Mouse (Mus musculus) left cerebral cortex, adult 2 months (tissue): Measurements from ENCODE around the gene Arhgef10l. TPM values are rescaled to one million over a fixed set of nuclear protein-coding genes. Genes with fewer than 3 reads are reported as not detected.

Experiments used
- DNase-seq, 2 experiments: peaks; one replicate each; pipeline ENCODE4 v3.0.0; 2021 to 2022; ENCODE audit warnings: low spot score in 2 of 2, mixed read lengths in 1 of 2; ENCODE audit errors: extremely low spot score in 1 of 2
- H3K27ac ChIP-seq: fragments of 200-600 bp; 2 replicates; pipeline ENCODE4 v1.8.1; 2022
- H3K4me3 ChIP-seq: fragments of 200-600 bp; 2 replicates; pipeline ENCODE4 v1.8.1; 2022
- CTCF ChIP-seq: fragments of 200-600 bp; IDR thresholded peaks from 2 replicates; pipeline ENCODE4 v1.8.1; 2022; ENCODE audit warnings: antibody characterized with exemption, mild to moderate bottlenecking, moderate library complexity
- intact Hi-C: fragments of 180-260 bp; cut with DNase I; formaldehyde crosslinking; loops from one replicate; pipeline ENCODE4 v1.15.1; 2025
- total RNA-seq, 2 experiments: library from RNA; stranded (reverse); gene quantifications; 2 replicates each; pipeline ENCODE4 v1.2.3; 2021

Gene Arhgef10l
- total RNA-seq, 2 experiments from 2014 or later = 63.2 to 71.5 TPM

- peak overlapping the region; percentile 86 for H3K27ac ChIP-seq
- DNase-seq = peak; percentile 82 to 83
- H3K4me3 ChIP-seq = peak overlapping the region; percentile 74
- no peak for TF ChIP-seq CTCF
- intact Hi-C loops = no loop called here
Measured at GRCm38 (mm10) chr4:140702611-140703327, 37.0 kb upstream of the Arhgef10l start.

- no peak for TF ChIP-seq CTCF
- peak overlapping the region; percentile 74 for H3K4me3 ChIP-seq
- intact Hi-C loops = loop anchor here (1.0 kb wide), 1 partner anchor 12 kb away; no protein-coding TSS in a partner anchor
- peak overlapping the region; percentile 81 for H3K27ac ChIP-seq
- peak in 1 of 2 experiments; percentile 45 for DNase-seq
Measured at GRCm38 (mm10) chr4:140701716-140702561, 36.1 kb upstream of the Arhgef10l start.

GRCm38 (mm10) chr4:140701049-140701715, 35.4 kb upstream of the Arhgef10l start:
- peak; percentile 44 for TF ChIP-seq CTCF
- H3K27ac ChIP-seq = peak overlapping the region; percentile 94
- peak; percentile 82 to 85 for DNase-seq
- intact Hi-C loops = loop anchor here (1.0 kb wide), 1 partner anchor 13 kb away; no protein-coding TSS in a partner anchor
- peak overlapping the region; percentile 74 for H3K4me3 ChIP-seq

GRCm38 (mm10) chr4:140700269-140701018, 34.6 kb upstream of the Arhgef10l start, which contains the start of gene Rcc2:
Gene Rcc2, plus strand, starts transcription at chr4:140700541.
- TF ChIP-seq CTCF = no peak
- peak within 1 kb of the TSS; percentile 94 for H3K27ac ChIP-seq
- DNase-seq = no peak
- intact Hi-C loops = loop anchor here (1.0 kb wide), 1 partner anchor 14 kb away; no protein-coding TSS in a partner anchor
- peak within 1 kb of the TSS; percentile 74 for H3K4me3 ChIP-seq

GRCm38 (mm10) chr4:140699441-140700127, 33.8 kb upstream of the Arhgef10l start:
- peak; percentile 58 to 68 for DNase-seq
- intact Hi-C loops = loop anchor here (1.0 kb wide), 1 partner anchor 19 kb away; no protein-coding TSS in a partner anchor
- peak overlapping the region; percentile 94 for H3K27ac ChIP-seq

GRCm38 (mm10) chr4:140695675-140696585, 30.1 kb upstream of the Arhgef10l start:
- TF ChIP-seq CTCF = no peak
- DNase-seq = no peak
- intact Hi-C loops = no loop called here

More at GRCm38 (mm10) chr4:140699441-140700127, 33.8 kb upstream of the Arhgef10l start:
- H3K4me3 ChIP-seq = peak overlapping the region; percentile 43
- no peak for TF ChIP-seq CTCF

GRCm38 (mm10) chr4:140695146-140695545, 29.3 kb upstream of the Arhgef10l start:
- no peak for DNase-seq
- no peak for TF ChIP-seq CTCF
- Histone ChIP-seq H3K4me3 (no peak overlapping the region), H3K27ac (no peak overlapping the region)
- intact Hi-C loops = no loop called here

More at GRCm38 (mm10) chr4:140695675-140696585, 30.1 kb upstream of the Arhgef10l start:
- H3K27ac ChIP-seq = no peak overlapping the region
- H3K4me3 ChIP-seq = no peak overlapping the region

- intact Hi-C loops = no loop called here
- no peak for TF ChIP-seq CTCF
- H3K27ac ChIP-seq = no peak overlapping the region
- H3K4me3 ChIP-seq = no peak overlapping the region
- no peak for DNase-seq
Measured at GRCm38 (mm10) chr4:140694551-140695060, 28.8 kb upstream of the Arhgef10l start.

- no peak for DNase-seq
- no peak overlapping the region for H3K4me3 ChIP-seq
- no peak overlapping the region for H3K27ac ChIP-seq
- intact Hi-C loops = no loop called here
- no peak for TF ChIP-seq CTCF
Measured at GRCm38 (mm10) chr4:140693513-140693912, 27.7 kb upstream of the Arhgef10l start.
